Mouse (Mus musculus) limb, embryonic 10.5 days (tissue): ENCODE measurements around the gene Tut7. TPM values are rescaled to one million over a fixed set of nuclear protein-coding genes. Genes with fewer than 3 reads are reported as not detected.

Experiments used
- DNase-seq: peaks from one replicate; pipeline ENCODE4 v3.0.0-alpha.2; 2017; ENCODE audit warnings: low spot score
- H3K27ac ChIP-seq: fragments of 300-500 bp; sonication (generic); 2 replicates; pipeline ENCODE4 v1.5.1; 2016; ENCODE audit warnings: mild to moderate bottlenecking
- H3K27me3 ChIP-seq: fragments of 300-500 bp; sonication (generic); 2 replicates; pipeline ENCODE4 v1.6.1; 2016; ENCODE audit warnings: low read depth, mild to moderate bottlenecking; ENCODE audit not compliant: poor library complexity, severe bottlenecking
- H3K36me3 ChIP-seq: fragments of 300-500 bp; sonication (generic); 2 replicates; pipeline ENCODE4 v1.6.1; 2016; ENCODE audit warnings: mild to moderate bottlenecking, moderate library complexity
- H3K4me1 ChIP-seq: fragments of 300-500 bp; sonication (generic); 2 replicates; pipeline ENCODE4 v1.6.1; 2016
- H3K4me3 ChIP-seq: fragments of 300-500 bp; sonication (generic); 2 replicates; pipeline ENCODE4 v1.5.1; 2016; ENCODE audit warnings: mild to moderate bottlenecking, moderate library complexity
- H3K9me3 ChIP-seq: fragments of 300-500 bp; sonication (generic); replicated peaks from 2 replicates; pipeline ENCODE4 v1.6.1; 2016; ENCODE audit warnings: mild to moderate bottlenecking
- WGBS: fragments of 180-500 bp; shearing (Covaris S2); methylation state at CpG from one replicate; pipeline ENCODE4 v1.1.7; 2016; 5-methylcytosine and 5-hydroxymethylcytosine counted together
- polyA plus RNA-seq: library from polyadenylated mRNA; unstranded; fragments of >200 nt; fragmentation: Nextera tagmentation; extraction: Ambion mirVana; gene quantifications from 2 replicates; pipeline ENCODE4 v1.2.1, GENCODE M21; 2016

Gene Tut7
- 34.6 and 47.5 TPM in 2 replicates for polyA plus RNA-seq

- under 1% methylated on average over 97 of the region's 100 CpGs for WGBS
- H3K27me3 ChIP-seq: no peaks in the 10 kb centered on the region
- H3K9me3 ChIP-seq: no peaks in the 10 kb centered on the region
- H3K27ac ChIP-seq: peak within 1 kb of the TSS; percentile 96
- DNase-seq: peak; percentile 97
- H3K4me1 ChIP-seq: peaks cover 29% of the 10 kb centered on the region; the same call in 1 of the 2 replicates
- peak within 1 kb of the TSS; percentile 97 for H3K4me3 ChIP-seq
- peaks cover 31% of the 10 kb centered on the region for H3K36me3 ChIP-seq
These were observed at the start of gene Tut7 for GRCm38 (mm10) chr13:59822507-59823462. Gene Tut7, minus strand, starts transcription at chr13:59823147.

GRCm38 (mm10) chr13:59872446-59872845 lies 49.5 kb upstream of the Tut7 start:
- H3K27ac ChIP-seq: peak overlapping the region; percentile 1; the same call in 1 of the 2 replicates
- WGBS: 57% methylated on average over 7 of the region's 7 CpGs

GRCm38 (mm10) chr13:59870004-59870403 lies 47.1 kb upstream of the Tut7 start:
- DNase-seq: no peak
- no peak overlapping the region for H3K27ac ChIP-seq
- no peaks in the 10 kb centered on the region for H3K27me3 ChIP-seq
- no peak overlapping the region for H3K4me3 ChIP-seq
- peaks cover 22% of the 10 kb centered on the region for H3K4me1 ChIP-seq
- H3K9me3 ChIP-seq: no peaks in the 10 kb centered on the region
- no peaks in the 10 kb centered on the region for H3K36me3 ChIP-seq
- 91% methylated on average over 5 of the region's 5 CpGs for WGBS

More at GRCm38 (mm10) chr13:59872446-59872845, 49.5 kb upstream of the Tut7 start:
- peaks cover 32% of the 10 kb centered on the region for H3K4me1 ChIP-seq
- H3K27me3 ChIP-seq: no peaks in the 10 kb centered on the region
- no peak overlapping the region for H3K4me3 ChIP-seq
- no peaks in the 10 kb centered on the region for H3K36me3 ChIP-seq
- H3K9me3 ChIP-seq: no peaks in the 10 kb centered on the region
- no peak for DNase-seq

- WGBS: 82% methylated on average over 9 of the region's 9 CpGs
- Histone ChIP-seq H3K27ac (no peak overlapping the region), H3K4me1 (peaks cover 7% of the 10 kb centered on the region), H3K36me3 (no peaks in the 10 kb centered on the region), H3K9me3 (no peaks in the 10 kb centered on the region), H3K27me3 (no peaks in the 10 kb centered on the region), H3K4me3 (no peak overlapping the region)
- DNase-seq: no peak
These were observed 45.2 kb upstream of the Tut7 start for GRCm38 (mm10) chr13:59868011-59868649.

- 90% methylated on average over 7 of the region's 7 CpGs for WGBS
These were observed 44.2 kb upstream of the Tut7 start for GRCm38 (mm10) chr13:59867103-59867502.

GRCm38 (mm10) chr13:59859515-59859914 lies 36.6 kb upstream of the Tut7 start:
- no peak for DNase-seq
- Histone ChIP-seq H3K4me3 (no peak overlapping the region), H3K27ac (no peak overlapping the region), H3K27me3 (peaks cover 7% of the 10 kb centered on the region), H3K9me3 (no peaks in the 10 kb centered on the region), H3K4me1 (no peaks in the 10 kb centered on the region), H3K36me3 (no peaks in the 10 kb centered on the region)
- WGBS: 76% methylated on average over 7 of the region's 7 CpGs

More at GRCm38 (mm10) chr13:59867103-59867502, 44.2 kb upstream of the Tut7 start:
- Histone ChIP-seq H3K27me3 (no peaks in the 10 kb centered on the region), H3K9me3 (no peaks in the 10 kb centered on the region), H3K27ac (no peak overlapping the region), H3K36me3 (no peaks in the 10 kb centered on the region), H3K4me1 (no peaks in the 10 kb centered on the region), H3K4me3 (no peak overlapping the region)
- DNase-seq: no peak

- H3K27ac ChIP-seq: no peak overlapping the region
- H3K4me3 ChIP-seq: no peak overlapping the region
- no peaks in the 10 kb centered on the region for H3K4me1 ChIP-seq
- peaks cover 7% of the 10 kb centered on the region for H3K27me3 ChIP-seq
- peak; percentile 85 for DNase-seq
- no peaks in the 10 kb centered on the region for H3K9me3 ChIP-seq
- 54% methylated on average over 20 of the region's 20 CpGs for WGBS
- H3K36me3 ChIP-seq: no peaks in the 10 kb centered on the region
These were observed 33.5 kb upstream of the Tut7 start for GRCm38 (mm10) chr13:59856286-59857070.

GRCm38 (mm10) chr13:59853471-59853870 lies 30.5 kb upstream of the Tut7 start:
- Histone ChIP-seq H3K4me1 (peaks cover 2% of the 10 kb centered on the region; the same call in 1 of the 2 replicates), H3K9me3 (no peaks in the 10 kb centered on the region), H3K36me3 (no peaks in the 10 kb centered on the region), H3K27me3 (peaks cover 7% of the 10 kb centered on the region), H3K27ac (0 out of 2 replicates have a peak overlapping the region, but pooled peaks have one; percentile 21), H3K4me3 (no peak overlapping the region)
- 78% methylated on average over 9 of the region's 9 CpGs for WGBS
- no peak for DNase-seq

- H3K27me3 ChIP-seq: peaks cover 4% of the 10 kb centered on the region
- 86% methylated on average over 10 of the region's 10 CpGs for whole genome bisulfite sequencing
- H3K36me3 ChIP-seq: no peaks in the 10 kb centered on the region
- no peak for DNase-seq
- no peak overlapping the region for H3K27ac ChIP-seq
- no peaks in the 10 kb centered on the region for H3K9me3 ChIP-seq
- peaks cover 2% of the 10 kb centered on the region; the same call in 1 of the 2 replicates for H3K4me1 ChIP-seq
- no peak overlapping the region for H3K4me3 ChIP-seq
These were observed 27.4 kb upstream of the Tut7 start for GRCm38 (mm10) chr13:59850373-59850772.

GRCm38 (mm10) chr13:59844661-59845060 lies 21.7 kb upstream of the Tut7 start:
- H3K4me3 ChIP-seq: no peak overlapping the region
- DNase-seq: no peak
- no peaks in the 10 kb centered on the region for H3K9me3 ChIP-seq
- H3K4me1 ChIP-seq: peaks cover 8% of the 10 kb centered on the region; the same call in 1 of the 2 replicates
- H3K27ac ChIP-seq: no peak overlapping the region
- no peaks in the 10 kb centered on the region for H3K36me3 ChIP-seq
- H3K27me3 ChIP-seq: no peaks in the 10 kb centered on the region
- 95% methylated on average over 5 of the region's 5 CpGs for WGBS

- no peak for DNase-seq
- Histone ChIP-seq H3K4me1 (peaks cover 10% of the 10 kb centered on the region; the same call in 1 of the 2 replicates), H3K4me3 (no peak overlapping the region), H3K9me3 (no peaks in the 10 kb centered on the region), H3K36me3 (no peaks in the 10 kb centered on the region), H3K27ac (no peak overlapping the region), H3K27me3 (no peaks in the 10 kb centered on the region)
- 86% methylated on average over 5 of the region's 5 CpGs for WGBS
These were observed 21.0 kb upstream of the Tut7 start for GRCm38 (mm10) chr13:59843976-59844375.
